In the genomic region with DNA sequence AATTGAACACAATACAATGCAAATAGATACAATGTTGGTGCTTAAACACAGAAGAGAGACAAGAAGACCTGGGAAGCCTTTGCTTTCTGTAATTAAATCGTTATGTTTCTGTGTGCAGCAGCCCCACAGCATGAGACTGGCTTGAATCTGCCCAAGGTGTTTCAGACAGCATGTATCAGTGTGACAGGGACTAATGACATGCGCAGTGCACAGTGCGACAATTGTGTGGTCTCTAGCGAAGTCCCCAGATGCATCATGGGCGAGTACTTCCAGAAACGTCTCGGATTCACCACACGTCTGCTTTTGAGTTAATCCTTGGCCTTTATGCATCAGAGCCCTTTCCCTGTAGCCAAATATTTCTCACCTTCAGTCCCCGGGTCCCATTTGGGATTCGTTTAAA, we compare ENCODE assay signal across 19 mouse cellular contexts. TPM values are rescaled to one million over a fixed set of nuclear protein-coding genes. Genes with fewer than 3 reads are reported as not detected.
"Had no signal": no experiment of that assay in that cellular context is flagged by ENCODE, and none has a peak within 500 bp of the region (broad histone marks: within the 10 kb centered on the region; RNA-seq: fewer than 3 reads in every experiment).

No protein-coding gene starts in this region.

- H3K27me3 ChIP-seq: kidney, embryonic 15.5 days; limb, embryonic 13.5 days; liver, embryonic 15.5 days; lung, embryonic 15.5 days; megakaryocyte, embryonic 14.5 days; midbrain, embryonic 12.5 days had no signal

- H3K9ac ChIP-seq: kidney, embryonic 15.5 days; limb, embryonic 13.5 days; liver, embryonic 12.5 days; liver, embryonic 15.5 days; lung, embryonic 15.5 days; midbrain, embryonic 12.5 days had no signal

- DNase-seq: kidney, adult 8-10 months; kidney, postnatal 10 days; kidney, postnatal 36 days; layer of hippocampus, postnatal 36 days; liver; lung, adult 18-20 months; lung, postnatal 10 days; lung, postnatal 36 days; thymus, adult 18-20 months; thymus, postnatal 36 days had no signal

- H3K4me1 ChIP-seq: kidney, embryonic 15.5 days; limb, embryonic 10.5 days; limb, embryonic 13.5 days; liver, embryonic 12.5 days; liver, embryonic 15.5 days; lung, embryonic 15.5 days; megakaryocyte, embryonic 14.5 days had no signal

- H3K27ac ChIP-seq: kidney, embryonic 15.5 days; limb, embryonic 10.5 days; limb, embryonic 13.5 days; liver, embryonic 12.5 days; liver, embryonic 15.5 days; lung, embryonic 15.5 days; midbrain, embryonic 12.5 days had no signal

- H3K4me3 ChIP-seq: kidney, embryonic 15.5 days; limb, embryonic 10.5 days; limb, embryonic 13.5 days; liver, embryonic 12.5 days; liver, embryonic 15.5 days; lung, embryonic 15.5 days; megakaryocyte, embryonic 14.5 days; midbrain, embryonic 12.5 days had no signal

- ATAC-seq: intestine, postnatal 0 days; liver, embryonic 12.5 days had no signal

- H3K4me2 ChIP-seq: kidney, embryonic 15.5 days; limb, embryonic 13.5 days; liver, embryonic 12.5 days; liver, embryonic 15.5 days; lung, embryonic 15.5 days; midbrain, embryonic 12.5 days had no signal

- H3K9me3 ChIP-seq: kidney, embryonic 15.5 days; limb, embryonic 10.5 days; limb, embryonic 13.5 days; liver, embryonic 12.5 days; liver, embryonic 15.5 days; lung, embryonic 15.5 days; megakaryocyte, embryonic 14.5 days; midbrain, embryonic 12.5 days had no signal

- H3K36me3 ChIP-seq: kidney, embryonic 15.5 days; limb, embryonic 10.5 days; limb, embryonic 13.5 days; liver, embryonic 12.5 days; liver, embryonic 15.5 days; lung, embryonic 15.5 days; midbrain, embryonic 12.5 days had no signal

RNA-seq across cellular contexts. Expression of gene Nmnat2, which starts 9.6 kb away (rescaled TPM):
- polyA plus RNA-seq: liver, embryonic 12.5 days had no signal
